Mouse (Mus musculus) cerebral cortex, adult 2 months (tissue): ENCODE measurements around the gene Zfp607a.

Experiments
- WGBS: fragments of 180-500 bp; shearing (Covaris S2); methylation state at CpG from one replicate; pipeline ENCODE4 v1.1.7; 2018; 5-methylcytosine and 5-hydroxymethylcytosine counted together

Zfp607a gene

DNA sequence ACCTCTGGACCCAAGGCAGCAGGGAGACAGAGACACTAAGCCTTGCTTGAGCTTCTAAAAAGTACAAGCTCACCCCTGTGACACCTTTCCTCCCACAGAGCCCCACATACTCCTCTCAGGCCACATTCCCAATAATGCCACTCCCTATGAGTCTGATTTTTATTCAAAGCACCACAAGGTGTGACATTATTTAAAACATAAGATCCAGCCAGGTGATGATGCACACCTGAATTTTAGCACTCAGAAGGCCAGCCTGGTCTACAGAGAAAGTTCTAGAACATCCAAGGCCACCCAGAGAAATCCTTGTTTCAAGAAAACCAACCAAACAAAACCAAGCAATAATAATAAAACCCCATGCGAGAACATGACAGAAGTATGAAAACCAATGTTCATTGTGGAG is at the start of gene Zfp607a:
Gene Zfp607a (plus strand): TSS at position 301 of the 400 bp plus-strand sequence.
- whole genome bisulfite sequencing = 97% methylated on average over 1 of the region's 1 CpGs

DNA sequence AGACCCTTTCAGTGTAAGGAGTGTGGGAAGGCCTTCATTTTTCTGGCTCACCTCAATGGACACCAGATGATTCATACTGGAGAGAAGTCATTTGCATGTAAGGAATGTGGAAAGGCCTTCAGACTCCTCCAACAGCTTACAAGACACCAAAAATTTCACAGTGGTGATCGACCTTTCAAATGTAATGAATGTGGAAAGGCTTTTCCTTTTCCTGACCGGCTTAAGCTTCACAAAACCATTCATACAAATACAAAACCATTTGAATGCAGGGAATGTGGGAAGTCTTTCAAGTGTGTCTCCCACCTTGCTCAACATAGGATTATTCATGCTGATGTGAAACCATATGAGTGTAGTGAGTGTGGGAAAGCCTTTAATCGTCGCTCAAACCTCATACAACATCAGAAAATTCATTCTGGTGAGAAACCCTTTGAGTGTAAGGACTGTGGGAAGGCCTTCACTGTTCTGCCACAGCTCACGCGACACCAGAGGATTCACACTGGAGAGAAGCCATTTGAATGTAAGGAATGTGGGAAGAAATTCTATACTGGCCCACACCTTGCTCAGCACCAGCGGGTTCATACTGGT is 38.7 kb upstream of the Zfp607a start:
- WGBS = 79% methylated on average over 7 of the region's 7 CpGs

DNA sequence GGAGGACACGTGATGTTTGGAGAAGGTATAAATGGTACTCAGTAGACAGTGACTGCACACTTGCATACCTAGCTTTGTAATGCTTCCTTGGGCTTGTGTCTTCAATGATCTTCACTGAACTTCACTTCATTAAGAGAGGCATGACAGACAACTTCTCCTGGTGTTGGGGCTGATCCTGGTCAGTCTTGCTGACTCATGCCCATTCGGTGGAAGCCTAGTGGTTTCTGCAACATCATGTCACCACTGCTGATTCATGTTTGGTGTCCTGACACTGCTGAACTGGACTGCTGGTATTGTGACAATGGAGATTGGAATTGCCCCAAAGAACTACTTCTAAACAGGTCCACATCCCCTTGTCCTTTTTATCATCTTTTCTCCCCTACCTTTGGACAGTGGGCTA is 23.2 kb upstream of the Zfp607a start:
- WGBS = 85% methylated on average over 2 of the region's 2 CpGs

DNA sequence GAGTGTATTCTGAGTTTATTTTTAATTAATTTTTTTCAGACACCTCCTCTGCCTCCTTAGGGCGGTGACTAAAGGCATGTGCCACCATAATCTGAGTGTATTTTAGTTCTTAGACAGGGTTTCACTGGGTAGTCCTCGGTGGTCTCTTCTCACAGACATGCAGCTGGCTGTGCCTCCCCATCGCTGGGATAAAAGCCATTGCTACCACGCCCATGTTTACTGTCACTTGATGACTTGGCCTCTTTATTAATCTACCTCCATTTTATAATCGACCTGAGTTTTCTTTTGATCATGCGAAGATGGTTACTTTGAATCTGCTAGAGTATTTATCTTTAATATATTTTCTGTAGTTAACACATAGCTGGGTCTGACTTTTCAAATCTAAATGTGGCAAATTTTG is 19.4 kb upstream of the Zfp607a start:
- WGBS = 19% methylated on average over 6 of the region's 6 CpGs

DNA sequence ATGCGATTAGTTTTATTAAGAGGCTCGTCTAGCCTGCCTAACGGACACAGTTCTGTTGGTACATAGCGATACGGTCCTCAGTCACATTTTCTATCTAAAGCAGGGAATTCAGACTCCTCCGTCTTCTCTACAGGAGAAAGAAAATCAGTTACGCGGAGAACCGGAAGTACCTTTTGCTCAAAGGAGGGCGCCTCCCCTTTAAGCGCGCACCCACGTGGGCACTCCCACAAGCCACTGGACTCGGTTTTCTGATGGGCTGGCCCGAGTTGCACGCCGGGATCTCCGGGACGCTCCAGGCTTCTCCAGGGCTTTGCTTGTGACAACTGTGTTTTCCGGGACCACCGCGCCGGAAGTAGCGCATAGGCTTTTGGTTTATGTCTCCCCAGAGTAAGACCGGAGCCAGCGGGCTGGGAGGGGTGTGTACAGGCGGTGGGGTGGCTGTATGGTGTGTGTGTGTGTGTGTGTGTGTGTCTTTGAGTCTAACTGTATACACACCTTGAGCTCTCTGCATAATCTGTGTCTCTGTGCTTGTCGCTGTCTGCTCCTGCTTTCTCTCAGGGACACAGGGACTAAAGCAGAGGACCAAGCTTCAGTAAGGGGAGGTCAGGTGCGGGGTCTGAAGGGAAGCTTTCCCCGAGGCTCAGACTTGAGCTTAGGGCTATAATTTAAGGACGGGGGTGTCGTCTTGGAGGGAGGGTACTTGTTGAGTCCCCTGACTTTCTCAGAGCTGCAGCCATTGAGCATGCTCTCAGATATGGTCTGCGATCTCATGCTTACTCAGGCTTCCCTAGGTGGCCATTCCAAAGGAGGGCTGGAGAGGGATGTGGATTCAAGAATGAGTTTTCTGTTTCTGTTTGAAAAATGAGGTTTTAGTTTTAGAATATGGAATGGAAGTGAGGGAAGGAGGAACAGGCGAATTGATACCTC is 18.7 kb upstream of the Zfp607a start, which contains the start of gene Zfp59:
Gene Zfp59 (plus strand): TSS at position 285 of the 927 bp plus-strand sequence.
- WGBS = 2% methylated on average over 34 of the region's 34 CpGs

DNA sequence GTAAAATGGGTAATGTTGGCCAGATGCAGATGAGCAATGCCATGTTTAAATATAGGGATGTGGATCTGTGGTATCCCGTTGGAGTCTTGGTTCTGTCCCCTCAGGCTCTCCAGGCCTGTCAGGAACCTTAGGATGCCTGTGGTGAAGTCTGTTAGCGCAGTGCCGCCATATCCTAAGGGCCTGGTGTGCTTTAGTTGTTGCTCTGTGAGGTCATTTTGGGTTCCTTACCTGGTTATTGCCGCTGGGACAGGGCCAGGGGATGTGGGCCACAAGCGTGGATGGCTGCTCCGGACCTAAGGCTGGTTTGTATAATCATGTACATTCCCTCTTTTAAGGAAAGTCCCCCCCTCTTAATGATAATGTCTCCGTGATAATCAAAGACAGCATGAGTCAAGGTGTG is 17.7 kb upstream of the Zfp607a start:
- 93% methylated on average over 7 of the region's 7 CpGs for WGBS

DNA sequence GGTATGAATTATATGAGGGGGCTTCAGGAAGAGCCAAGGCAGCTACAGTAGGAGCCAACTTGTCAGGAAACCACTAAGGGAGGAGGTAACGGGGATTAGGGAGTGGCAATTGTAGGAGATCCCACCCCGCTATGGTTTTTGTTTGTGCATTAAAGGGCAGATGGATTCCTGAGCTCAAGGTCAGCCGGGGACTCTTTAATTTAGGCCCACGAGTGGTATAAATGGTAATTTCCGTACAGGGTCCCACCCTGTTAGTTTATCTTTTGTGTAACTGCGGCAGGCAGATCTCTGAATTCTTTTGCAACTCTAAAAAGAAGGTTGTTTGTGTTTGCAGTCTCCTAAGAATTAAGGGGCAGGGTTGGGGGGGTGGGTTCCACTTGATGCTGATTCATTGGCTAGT is 17.2 kb upstream of the Zfp607a start:
- WGBS = 80% methylated on average over 6 of the region's 6 CpGs

DNA sequence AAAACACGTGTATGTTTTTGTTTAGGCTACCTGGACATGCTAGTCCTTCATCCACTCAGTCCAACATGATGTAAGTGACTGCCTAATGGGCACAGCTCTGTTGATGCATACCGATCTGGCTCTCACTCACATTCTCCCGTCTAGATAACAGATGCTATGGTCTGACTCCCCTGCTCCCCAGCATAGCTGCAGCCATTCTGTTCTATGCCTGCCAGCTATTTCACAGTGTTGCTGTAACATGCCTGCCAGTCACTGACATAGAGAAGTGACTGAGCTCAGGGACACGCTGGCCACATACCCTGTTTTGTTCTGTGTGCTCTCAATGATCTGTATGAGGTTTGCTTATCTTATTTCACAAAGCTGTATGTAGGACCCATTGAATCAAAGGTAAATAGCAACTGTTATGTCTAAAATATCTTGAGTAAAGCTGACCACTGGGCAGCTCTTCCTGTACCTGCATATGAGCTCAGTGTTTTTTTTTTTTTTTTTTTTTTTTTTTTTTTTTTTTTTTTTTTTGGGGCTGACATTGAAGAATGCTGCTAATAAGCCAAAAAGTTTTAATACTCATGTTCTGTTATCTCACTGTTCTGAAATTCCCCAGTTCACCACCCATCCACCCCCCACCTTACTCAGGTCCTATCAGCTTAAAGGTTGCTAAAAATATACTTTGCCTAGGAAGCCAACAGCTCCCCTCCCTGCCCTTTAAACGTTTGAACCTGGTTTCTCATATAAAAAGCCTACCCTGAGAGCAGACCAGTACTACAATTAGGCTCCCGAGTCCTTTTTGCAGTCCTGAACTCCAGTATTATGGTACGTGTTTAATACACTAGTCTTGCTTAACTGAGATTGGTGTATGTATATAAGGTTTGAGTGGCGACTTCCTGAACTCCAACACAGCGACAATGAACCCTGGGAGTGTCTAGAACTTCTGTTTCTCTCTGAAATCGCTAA is 2.2 kb downstream of the Zfp607a start:
- 14% methylated on average over 10 of the region's 10 CpGs for WGBS

DNA sequence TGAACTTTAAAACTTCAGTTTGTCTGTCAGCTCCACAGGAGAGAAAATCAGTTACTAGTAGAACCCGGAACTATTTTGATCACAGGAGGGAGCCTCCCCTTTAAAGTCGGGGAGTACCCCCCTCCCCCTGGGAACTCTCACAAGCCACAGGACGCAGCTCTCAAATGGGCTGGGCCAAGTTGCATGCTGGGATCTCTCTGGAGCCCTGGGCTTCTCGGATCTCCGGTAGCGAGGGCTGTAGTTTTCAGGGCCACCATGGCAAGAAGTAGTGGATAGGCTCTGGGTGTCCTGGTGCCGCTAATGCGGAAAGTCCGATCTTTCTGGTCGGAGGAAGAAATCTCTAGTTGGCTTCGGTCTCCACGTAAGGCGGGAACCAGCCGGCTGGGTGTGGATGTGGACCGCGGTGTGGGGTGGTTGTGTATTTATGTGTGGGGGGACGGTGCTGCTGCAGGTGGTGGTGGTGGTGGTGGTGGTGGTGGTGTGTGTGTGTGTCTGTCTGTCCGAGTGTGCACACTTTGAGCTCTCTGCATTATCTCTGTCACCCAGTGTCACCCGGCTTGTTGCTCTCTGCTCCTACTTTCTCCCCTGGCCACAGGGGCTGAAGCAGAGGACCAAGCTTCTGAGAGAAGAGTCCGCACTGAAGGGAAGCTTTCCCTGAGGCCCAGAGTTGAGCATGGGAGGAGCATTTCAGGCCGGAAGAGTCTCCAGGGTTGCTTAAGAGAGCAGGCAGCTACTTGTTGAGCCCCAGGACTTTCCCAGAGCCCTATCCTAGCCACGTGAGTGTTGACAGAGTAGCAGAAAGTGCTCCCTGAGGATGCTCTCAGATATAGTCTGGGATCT is 3.3 kb downstream of the Zfp607a start:
- WGBS = 1% methylated on average over 22 of the region's 22 CpGs

DNA sequence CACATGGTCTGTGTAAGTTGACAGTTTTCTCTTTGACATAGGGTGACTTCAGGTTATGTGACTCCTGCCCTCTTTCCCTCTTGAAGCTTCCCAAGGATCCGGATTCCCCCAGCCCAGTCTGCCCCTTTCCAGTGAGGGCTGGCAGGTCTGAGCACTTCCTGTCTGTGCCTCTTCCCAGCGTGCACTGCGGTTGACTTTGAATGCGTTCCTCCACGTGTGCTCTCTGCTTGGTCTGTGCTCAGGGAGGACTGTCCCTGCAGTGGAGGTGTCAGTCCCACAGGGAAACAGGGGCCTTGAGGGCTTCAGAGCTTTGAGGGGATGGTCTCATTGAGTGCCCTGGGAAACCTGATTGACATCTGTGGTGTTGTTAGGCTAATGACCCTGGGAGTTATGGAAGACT is 5.3 kb downstream of the Zfp607a start:
- WGBS = 70% methylated on average over 5 of the region's 5 CpGs

DNA sequence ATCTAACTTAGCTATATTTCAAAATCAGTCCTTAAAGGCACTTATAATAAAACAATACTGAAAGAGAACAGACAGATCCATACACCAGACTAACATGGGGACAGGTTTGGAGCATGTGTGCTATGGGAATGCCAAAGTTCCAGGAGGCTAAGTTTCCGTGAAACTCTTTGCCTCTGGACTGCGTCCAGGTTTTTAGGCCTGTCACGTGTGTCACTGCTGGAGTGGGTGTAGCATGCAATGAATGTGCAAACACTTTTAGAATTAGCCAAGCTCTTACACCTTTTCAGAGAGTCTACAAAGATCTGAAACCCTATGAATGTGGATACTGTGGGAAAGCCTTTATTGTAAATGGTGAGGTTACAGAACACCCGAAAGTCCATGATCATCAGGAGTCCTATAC is 24.4 kb downstream of the Zfp607a start:
- WGBS = 88% methylated on average over 4 of the region's 4 CpGs

DNA sequence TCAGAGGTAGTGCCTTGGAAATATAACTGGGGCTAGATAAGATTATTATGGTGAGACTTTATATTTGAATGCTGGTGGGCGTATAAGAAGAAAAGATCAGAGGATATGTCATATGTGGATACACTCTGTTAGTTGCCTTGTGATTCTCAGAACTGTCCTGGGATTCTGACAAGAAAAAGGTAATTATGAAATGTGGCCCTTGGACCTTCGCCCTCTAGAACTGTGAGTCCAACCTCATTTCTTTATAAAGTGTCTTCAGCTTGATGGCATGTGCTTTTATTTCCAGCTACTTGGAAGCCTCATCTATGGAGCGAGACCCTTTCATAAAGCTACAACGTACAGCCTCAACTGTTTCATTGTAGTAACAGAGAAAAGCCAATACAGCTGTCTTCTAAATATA is 43.3 kb downstream of the Zfp607a start:
- WGBS = 94% methylated on average over 4 of the region's 4 CpGs

DNA sequence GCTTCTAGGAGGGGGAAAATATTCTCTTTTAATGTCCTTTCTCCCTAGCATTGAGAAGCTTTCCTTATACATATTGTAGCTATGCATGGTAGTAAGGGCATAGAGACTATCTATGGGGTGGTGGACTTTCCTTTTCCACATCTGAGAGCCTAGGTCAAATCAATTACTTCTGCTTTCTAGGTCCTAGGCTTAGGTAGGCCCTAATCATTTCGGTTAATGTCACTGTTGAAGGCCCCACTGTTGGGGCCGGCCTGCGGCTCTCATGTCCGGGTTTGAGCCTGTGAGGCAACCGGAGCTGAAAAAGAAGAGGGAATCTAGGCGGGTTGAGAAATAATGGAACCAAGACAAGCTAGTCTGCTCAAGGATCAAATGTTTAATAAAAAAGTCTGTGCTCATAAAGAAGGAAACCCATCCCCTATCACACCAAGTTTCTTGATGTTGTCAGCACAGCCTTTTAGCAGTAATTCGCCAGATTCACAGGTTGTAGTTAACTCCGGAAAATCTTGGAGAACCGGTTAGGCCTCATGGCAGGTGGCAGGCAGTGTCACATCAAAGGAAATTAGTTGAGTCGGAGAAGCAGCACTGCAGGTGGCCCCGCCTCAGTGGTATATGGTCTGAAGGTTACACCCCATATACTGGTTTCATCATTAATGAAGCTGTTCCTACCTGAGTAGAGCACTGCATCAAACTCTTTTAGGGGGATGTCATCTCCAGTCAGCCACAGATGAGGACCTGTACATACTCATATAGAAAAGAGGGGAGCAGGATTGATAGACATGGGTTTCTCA is 47.9 kb downstream of the Zfp607a start:
- WGBS = 81% methylated on average over 11 of the region's 11 CpGs

DNA sequence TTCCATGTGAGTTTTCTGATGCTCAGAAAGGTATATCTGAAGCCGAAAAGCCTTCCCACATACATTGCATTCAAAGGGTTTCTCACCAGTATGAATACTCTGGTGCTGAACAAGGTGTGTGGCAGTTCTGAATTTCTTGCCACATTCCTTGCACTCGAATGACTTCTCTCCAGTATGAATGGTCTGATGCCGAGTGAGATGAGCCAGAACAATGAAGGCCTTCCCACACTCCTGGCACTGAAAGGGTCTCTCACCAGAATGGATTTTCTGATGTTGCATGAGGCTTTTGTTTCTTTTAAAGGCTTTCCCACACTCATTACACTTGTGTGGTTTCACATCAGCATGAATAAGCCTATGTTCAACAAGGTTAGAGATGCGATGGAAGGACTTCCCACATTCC is 53.6 kb downstream of the Zfp607a start:
- 64% methylated on average over 4 of the region's 4 CpGs for WGBS

DNA sequence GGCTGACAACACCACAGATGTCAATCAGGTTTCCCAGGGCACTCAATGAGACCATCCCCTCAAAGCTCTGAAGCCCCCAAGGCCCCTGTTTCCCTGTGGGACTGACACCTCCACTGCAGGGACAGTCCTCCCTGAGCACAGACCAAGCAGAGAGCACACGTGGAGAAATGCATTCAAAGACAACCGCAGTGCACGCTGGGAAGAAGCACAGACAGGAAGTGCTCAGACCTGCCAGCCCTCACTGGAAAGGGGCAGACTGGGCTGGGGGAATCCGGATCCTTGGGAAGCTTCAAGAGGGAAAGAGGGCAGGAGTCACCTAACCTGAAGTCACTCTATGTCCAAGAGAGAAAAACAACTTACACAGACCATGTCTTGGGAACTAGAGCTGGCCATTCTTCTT is 69.7 kb downstream of the Zfp607a start:
- WGBS = 40% methylated on average over 4 of the region's 4 CpGs

DNA sequence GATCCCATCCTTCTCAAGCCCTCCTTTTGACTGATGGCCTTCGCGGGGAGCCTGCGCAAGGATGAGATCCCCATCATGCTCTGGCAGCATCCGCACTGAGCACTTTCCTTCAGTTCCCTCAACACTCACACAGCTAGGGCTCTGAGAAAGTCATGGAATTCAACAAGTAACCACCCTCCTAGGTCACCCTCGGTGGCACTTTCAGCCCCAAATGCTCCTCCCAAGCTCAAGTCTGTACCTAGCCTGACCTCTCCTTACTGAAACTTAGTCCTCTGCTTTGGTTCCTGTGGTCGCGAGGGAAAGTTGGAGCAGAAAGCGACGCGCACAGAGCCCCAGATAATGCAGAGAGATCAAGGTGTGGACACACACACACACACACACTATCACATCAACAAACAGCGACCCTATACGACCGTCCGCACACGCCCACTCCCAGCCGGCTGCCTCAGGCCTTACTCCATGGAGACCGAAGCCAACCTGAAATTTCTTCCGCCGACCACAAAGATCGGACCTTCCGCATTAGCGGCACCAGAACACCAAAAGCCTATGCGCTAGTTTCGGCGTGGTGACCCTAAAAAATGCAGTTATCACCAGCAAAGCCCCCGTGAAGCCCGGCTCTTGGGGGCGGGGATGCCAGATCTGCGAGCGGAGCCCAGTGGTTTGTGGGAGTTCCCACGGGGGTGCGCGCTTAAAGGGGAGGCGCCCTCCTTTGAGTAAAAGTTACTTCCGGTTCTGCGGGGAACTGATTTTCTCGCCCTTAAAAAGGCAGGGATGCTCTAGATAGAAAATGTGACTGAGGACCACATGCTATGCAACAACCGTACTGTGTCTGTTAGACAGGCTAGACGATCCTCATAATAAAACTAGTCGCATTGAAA is 71.7 kb downstream of the Zfp607a start, which contains the start of gene Zfp974:
Gene Zfp974 (minus strand): TSS at position 643 of the 878 bp plus-strand sequence.
- WGBS = 3% methylated on average over 40 of the region's 40 CpGs
